11 mouse cellular contexts compared by ENCODE assay signal in genomic region chr12:91765504-91765903, GRCm38 (mm10). TPM values are rescaled to one million over a fixed set of nuclear protein-coding genes. Genes with fewer than 3 reads are reported as not detected.
DNase-seq lines count a peak whose midpoint lies in the region; ATAC-seq and TF ChIP-seq lines count a peak whose summit lies in the region.
"Had no signal": no experiment of that assay in that cellular context is flagged by ENCODE, and none has a peak within 500 bp of the region (broad histone marks: within the 10 kb centered on the region; RNA-seq: fewer than 3 reads in every experiment).

No protein-coding gene starts in this region.

- DNase-seq in gastrocnemius, adult 2 months: no peak
- no peak for DNase-seq in gastrocnemius, postnatal 36 days
- peak; percentile 71 to 72 for DNase-seq in B cell, adult 2 months
- peak; percentile 75 for DNase-seq in naive thymus-derived CD4-positive, alpha-beta T cell, adult 2 months (ENCODE audit: low read depth)
- no peak for DNase-seq in cerebellum, adult 2 months
- DNase-seq in testis, postnatal 10 days (ENCODE audit: low spot score): no peak
- DNase-seq: cerebellum, adult 11-12 months; left cerebral cortex, postnatal 4 days had no signal

- TF ChIP-seq CTCF in gastrocnemius, adult 2 months (IDR thresholded peaks at IDR 0.05): no peak
- TF ChIP-seq CTCF in cerebellum, adult 2 months (IDR thresholded peaks at IDR 0.05; ENCODE audit: borderline replicate concordance, insufficient read depth, low read depth, low read length): no peak
- no peak for TF ChIP-seq CTCF in intestine, postnatal 0 days (IDR thresholded peaks at IDR 0.05; ENCODE audit: low read depth)

- no peaks in the 10 kb centered on the region for H3K36me3 ChIP-seq in intestine, postnatal 0 days (ENCODE audit: control insufficient read depth, insufficient read depth)

- H3K27me3 ChIP-seq in cerebellum, adult 2 months (ENCODE audit: control insufficient read depth, insufficient read depth, low read length): no peaks in the 10 kb centered on the region; the same call in 1 of the 2 replicates
- no peaks in the 10 kb centered on the region for H3K27me3 ChIP-seq in intestine, postnatal 0 days (replicated peaks; ENCODE audit: control insufficient read depth, insufficient read depth, low read length)

- H3K4me1 ChIP-seq in cerebellum, adult 2 months (ENCODE audit: control insufficient read depth, insufficient read depth, low read length): no peaks in the 10 kb centered on the region
- H3K4me1 ChIP-seq in intestine, postnatal 0 days (replicated peaks; ENCODE audit: control insufficient read depth, insufficient read depth, low read length): no peaks in the 10 kb centered on the region; the same call in 1 of the 2 replicates

- H3K4me3 ChIP-seq in gastrocnemius, adult 2 months: peak overlapping the region; percentile 44
- H3K4me3 ChIP-seq in cerebellum, adult 2 months (replicated peaks; ENCODE audit: insufficient read depth, low read depth, low read length): no peak overlapping the region
- H3K4me3 ChIP-seq in intestine, postnatal 0 days (ENCODE audit: low read depth, low read length): no peak overlapping the region

- no peak overlapping the region for H3K4me2 ChIP-seq in intestine, postnatal 0 days (replicated peaks; ENCODE audit: low read depth)

- H3K27ac ChIP-seq in gastrocnemius, adult 2 months: peak overlapping the region; percentile 88
- no peak overlapping the region for H3K27ac ChIP-seq in cerebellum, adult 2 months (ENCODE audit: insufficient read depth, low read length)
- no peak overlapping the region for H3K27ac ChIP-seq in intestine, postnatal 0 days (ENCODE audit: low read depth, low read length)

- H3K9ac ChIP-seq in intestine, postnatal 0 days (ENCODE audit: low read depth, low read length): no peak overlapping the region

- no peak for TF ChIP-seq POLR2A in cerebellum, adult 2 months (IDR thresholded peaks at IDR 0.05; ENCODE audit: borderline replicate concordance, insufficient read depth, low read length)

- intact Hi-C loops in gastrocnemius, adult 2 months (cut with DNase I): no loop called here
- intact Hi-C loops in gastrocnemius, postnatal 36 days (cut with DNase I): no loop called here

- no peaks in the 10 kb centered on the region for H3K9me3 ChIP-seq in intestine, postnatal 0 days (ENCODE audit: control insufficient read depth)

- peak; percentile 63 for ATAC-seq in inflammation-experienced regulatory T-cells, adult 6 months
- no peak for ATAC-seq in intestine, postnatal 0 days

- 61% methylated on average over 13 of the region's 13 CpGs for WGBS in cerebellum, adult 2 months
- WGBS in intestine, postnatal 0 days: 60% methylated on average over 13 of the region's 13 CpGs

RNA-seq across cellular contexts. Expression of gene Ston2, which starts 22.7 kb away (rescaled TPM):
- total RNA-seq in gastrocnemius, adult 2 months (2021): 10 to 100 TPM; 53.3 to 61.6 TPM
- 10 to 100 TPM; 42.5 to 46.6 TPM for total RNA-seq in gastrocnemius, postnatal 36 days (2021)
- 1 to 10 TPM in 1 of 3 experiments, under 1 TPM in 2; 0.69 to 2.0 (median 0.82) TPM for polyA plus RNA-seq in inflammation-experienced regulatory T-cells, adult 6 months (2017; shearing (Covaris generic))
- 9.0 and 10.7 TPM in 2 replicates for polyA plus RNA-seq in cerebellum, adult 2 months (2012; rRNA removed)
- polyA plus RNA-seq in intestine, postnatal 0 days (2015; fragmentation: Nextera tagmentation; extraction: Ambion mirVana): 2.7 and 3.5 TPM in 2 replicates
- total RNA-seq: MEL had no signal

Comparison
In these comparisons a context has a peak if more than half of its experiments do, and no peak if none do; other contexts are left out.
1. DNase-seq: peak in B cell, adult 2 months (2 of 2) and naive thymus-derived CD4-positive, alpha-beta T cell, adult 2 months (single experiment); none in gastrocnemius, adult 2 months (single experiment), gastrocnemius, postnatal 36 days (0 of 2), cerebellum, adult 2 months (0 of 2) and testis, postnatal 10 days (single experiment).